Comparison of ENCODE assay signal across 17 mouse cellular contexts in genomic region chr6:145761151-145761935, GRCm38 (mm10). TPM values are rescaled to one million over a fixed set of nuclear protein-coding genes. Genes with fewer than 3 reads are reported as not detected.
DNase-seq lines count a peak whose midpoint lies in the region; ATAC-seq and TF ChIP-seq lines count a peak whose summit lies in the region.
"Had no signal": no experiment of that assay in that cellular context is flagged by ENCODE, and none has a peak within 500 bp of the region (broad histone marks: within the 10 kb centered on the region; RNA-seq: fewer than 3 reads in every experiment).

No protein-coding gene starts in this region.

- no peaks in the 10 kb centered on the region for H3K36me3 ChIP-seq in heart, embryonic 11.5 days (ENCODE audit: control insufficient read depth, insufficient read depth, low read length)
- no peaks in the 10 kb centered on the region for H3K36me3 ChIP-seq in liver, adult 2 months (ENCODE audit: control insufficient read depth, insufficient read depth, low read length)
- no peaks in the 10 kb centered on the region for H3K36me3 ChIP-seq in heart, embryonic 15.5 days
- no peaks in the 10 kb centered on the region for H3K36me3 ChIP-seq in intestine, embryonic 16.5 days (ENCODE audit: control insufficient read depth, insufficient read depth, low read length)
- H3K36me3 ChIP-seq: midbrain, embryonic 15.5 days had no signal

- no peak overlapping the region for H3K4me3 ChIP-seq in heart, embryonic 11.5 days (ENCODE audit: low read depth, low read length)
- no peak overlapping the region for H3K4me3 ChIP-seq in liver, adult 2 months (ENCODE audit: insufficient read depth, low read depth, low read length)
- H3K4me3 ChIP-seq in heart, embryonic 15.5 days, result no peak overlapping the region
- no peak overlapping the region for H3K4me3 ChIP-seq in intestine, embryonic 16.5 days (ENCODE audit: low read length)
- H3K4me3 ChIP-seq: forebrain, embryonic 13.5 days; megakaryocyte, embryonic 14.5 days; midbrain, embryonic 15.5 days had no signal

- intact Hi-C loops in heart, postnatal 14 days (cut with DNase I), result no loop called here

- no peak overlapping the region for H3K4me2 ChIP-seq in heart, embryonic 11.5 days
- no peak overlapping the region for H3K4me2 ChIP-seq in heart, embryonic 15.5 days
- H3K4me2 ChIP-seq in intestine, embryonic 16.5 days (ENCODE audit: low read depth, low read length), result no peak overlapping the region
- H3K4me2 ChIP-seq: forebrain, embryonic 13.5 days; midbrain, embryonic 15.5 days had no signal

- no peak overlapping the region for H3K9ac ChIP-seq in heart, embryonic 11.5 days (ENCODE audit: low read depth, low read length)
- no peak overlapping the region for H3K9ac ChIP-seq in liver, adult 2 months (ENCODE audit: low read depth, low read length)
- no peak overlapping the region for H3K9ac ChIP-seq in heart, embryonic 15.5 days
- H3K9ac ChIP-seq in intestine, embryonic 16.5 days (ENCODE audit: low read depth, low read length), result no peak overlapping the region
- H3K9ac ChIP-seq: forebrain, embryonic 13.5 days; midbrain, embryonic 15.5 days had no signal

- H3K9me3 ChIP-seq in heart, embryonic 11.5 days (replicated peaks; ENCODE audit: control insufficient read depth, low read length), result no peaks in the 10 kb centered on the region
- H3K9me3 ChIP-seq in heart, embryonic 15.5 days (replicated peaks), result no peaks in the 10 kb centered on the region
- no peaks in the 10 kb centered on the region for H3K9me3 ChIP-seq in intestine, embryonic 16.5 days (ENCODE audit: control insufficient read depth, low read length)
- H3K9me3 ChIP-seq: forebrain, embryonic 13.5 days; megakaryocyte, embryonic 14.5 days; midbrain, embryonic 15.5 days had no signal

- peak overlapping the region; percentile 96 for H3K27ac ChIP-seq in heart, embryonic 11.5 days (ENCODE audit: low read depth, low read length)
- peak overlapping the region; percentile 76 for H3K27ac ChIP-seq in liver, adult 2 months (replicated peaks; ENCODE audit: insufficient read depth, low read depth, low read length)
- H3K27ac ChIP-seq in heart, embryonic 15.5 days, result peak overlapping the region; percentile 92
- H3K27ac ChIP-seq in intestine, embryonic 16.5 days (ENCODE audit: low read length), result no peak overlapping the region
- H3K27ac ChIP-seq: forebrain, embryonic 13.5 days; midbrain, embryonic 15.5 days had no signal

- TF ChIP-seq POLR2A in liver, adult 2 months (IDR thresholded peaks at IDR 0.05; ENCODE audit: extremely low read depth, insufficient read depth, low read length), result no peak

- TF ChIP-seq CTCF in liver, adult 2 months (IDR thresholded peaks at IDR 0.05; ENCODE audit: low read depth, low read length), result no peak

- peaks cover 80% of the 10 kb centered on the region for H3K4me1 ChIP-seq in heart, embryonic 11.5 days (ENCODE audit: control insufficient read depth, insufficient read depth, low read length)
- H3K4me1 ChIP-seq in liver, adult 2 months (ENCODE audit: control insufficient read depth, insufficient read depth, low read length), result peaks cover 63% of the 10 kb centered on the region
- H3K4me1 ChIP-seq in heart, embryonic 15.5 days (replicated peaks), result peaks cover 85% of the 10 kb centered on the region
- H3K4me1 ChIP-seq in intestine, embryonic 16.5 days (ENCODE audit: control insufficient read depth, insufficient read depth, low read length), result peaks cover 25% of the 10 kb centered on the region
- H3K4me1 ChIP-seq: megakaryocyte, embryonic 14.5 days had no signal

- no peak for DNase-seq in heart, postnatal 14 days
- DNase-seq in liver, adult 2 months (ENCODE audit: extremely low read depth, low read depth, low spot score), result peak; percentile 72
- no peak for DNase-seq in liver
- DNase-seq in gastrocnemius, postnatal 4 days (ENCODE audit: low spot score in 2 of 2), result no peak
- DNase-seq in gastrocnemius, adult 8-10 months (ENCODE audit: low spot score in 2 of 2), result no peak
- DNase-seq: cerebellum, adult 11 months; cerebellum, postnatal 14 days; embryo, embryonic 11 days; kidney, adult 9 months; lung, postnatal 10 days had no signal

- WGBS in heart, embryonic 11.5 days (ENCODE audit: insufficient replicate concordance), result 73% methylated on average over 3 of the region's 3 CpGs
- WGBS in liver, adult 2 months, result 25% methylated on average over 3 of the region's 3 CpGs
- 52% methylated on average over 3 of the region's 3 CpGs for WGBS in heart, embryonic 15.5 days
- WGBS in intestine, embryonic 16.5 days, result 79% methylated on average over 3 of the region's 3 CpGs

- H3K79me2 ChIP-seq in liver, adult 2 months (ENCODE audit: control insufficient read depth, insufficient read depth, low read length), result peaks cover 40% of the 10 kb centered on the region; the same call in 1 of the 2 replicates

- no peaks in the 10 kb centered on the region for H3K27me3 ChIP-seq in heart, embryonic 11.5 days (ENCODE audit: control insufficient read depth, insufficient read depth, low read length)
- H3K27me3 ChIP-seq in liver, adult 2 months (ENCODE audit: control insufficient read depth, insufficient read depth, low read length), result no peaks in the 10 kb centered on the region
- H3K27me3 ChIP-seq in heart, embryonic 15.5 days, result no peaks in the 10 kb centered on the region
- no peaks in the 10 kb centered on the region for H3K27me3 ChIP-seq in intestine, embryonic 16.5 days (replicated peaks; ENCODE audit: control insufficient read depth, insufficient read depth, low read length)
- H3K27me3 ChIP-seq: forebrain, embryonic 13.5 days; midbrain, embryonic 15.5 days had no signal

- ATAC-seq in heart, embryonic 11.5 days (replicated peaks; ENCODE audit: insufficient number of reproducible peaks, low FRiP score, low TSS enrichment), result no peak
- ATAC-seq in heart, embryonic 15.5 days (replicated peaks; ENCODE audit: insufficient number of reproducible peaks, insufficient read depth, low FRiP score, low read depth), result no peak
- ATAC-seq in intestine, embryonic 16.5 days, result peak; percentile 46; the same call in 1 of the 2 replicates
- ATAC-seq: forebrain, embryonic 13.5 days; hindbrain, embryonic 16.5 days; midbrain, embryonic 15.5 days had no signal

RNA-seq across cellular contexts. Expression of gene Rassf8, which starts 14.8 kb away (rescaled TPM):
- 10.0 and 12.5 TPM in 2 replicates for polyA plus RNA-seq in heart, embryonic 11.5 days (2014; fragmentation: Nextera tagmentation; extraction: Ambion mirVana)
- total RNA-seq in heart, postnatal 14 days (2021), result 10 to 100 TPM; 58.2 to 58.4 TPM
- 30.0 and 34.5 TPM in 2 replicates for total RNA-seq in liver, adult 2 months (2014; rRNA removed)
- 19.5 and 22.8 TPM in 2 replicates for polyA plus RNA-seq in liver, adult 2 months (2012; rRNA removed)
- polyA plus RNA-seq in heart, embryonic 15.5 days (2015; fragmentation: Nextera tagmentation; extraction: Ambion mirVana), result 10.5 and 12.0 TPM in 2 replicates
- polyA plus RNA-seq in intestine, embryonic 16.5 days (2015; fragmentation: Nextera tagmentation; extraction: Ambion mirVana), result 3.1 and 3.2 TPM in 2 replicates
- 10 to 100 TPM; 55.0 to 55.6 TPM for total RNA-seq in gastrocnemius, postnatal 4 days (2021)
- total RNA-seq in gastrocnemius, adult 8-10 months (2022), result 10 to 100 TPM; 24.1 to 34.3 (median 26.5) TPM
